Mouse (Mus musculus) C2C12 (cell line): Measurements from ENCODE around the gene Dennd2a.

ENCODE experiments used
- CEBPB ChIP-seq: IDR thresholded peaks from one replicate; pipeline ENCODE4 v1.6.1; 2011; ENCODE audit warnings: low read depth, mild to moderate bottlenecking, control low read depth, moderate library complexity
- CTCF ChIP-seq: IDR thresholded peaks from one replicate; pipeline ENCODE4 v1.5.1; 2011; ENCODE audit not compliant: control insufficient read depth, insufficient read depth, insufficient read length
- FOSL1 ChIP-seq: IDR thresholded peaks from one replicate; pipeline ENCODE4 v1.8.0; 2011; ENCODE audit warnings: mild to moderate bottlenecking, low read length; ENCODE audit not compliant: poor library complexity, insufficient read depth, severe bottlenecking
- MAX ChIP-seq: IDR thresholded peaks from one replicate; pipeline ENCODE4 v1.6.1; 2011; ENCODE audit warnings: mild to moderate bottlenecking, control low read depth
- MYOD1 ChIP-seq: IDR thresholded peaks from one replicate; pipeline ENCODE4 v1.6.1; 2011; ENCODE audit warnings: low read depth; ENCODE audit not compliant: control insufficient read depth, insufficient read length
- MYOG ChIP-seq: IDR thresholded peaks from one replicate; pipeline ENCODE4 v1.6.1; 2011; ENCODE audit not compliant: control insufficient read depth, insufficient read length; ENCODE audit errors: extremely low read depth
- USF1 ChIP-seq: IDR thresholded peaks from one replicate; pipeline ENCODE4 v1.6.1; 2011; ENCODE audit warnings: low read depth, mild to moderate bottlenecking, control low read depth, moderate library complexity

DNA sequence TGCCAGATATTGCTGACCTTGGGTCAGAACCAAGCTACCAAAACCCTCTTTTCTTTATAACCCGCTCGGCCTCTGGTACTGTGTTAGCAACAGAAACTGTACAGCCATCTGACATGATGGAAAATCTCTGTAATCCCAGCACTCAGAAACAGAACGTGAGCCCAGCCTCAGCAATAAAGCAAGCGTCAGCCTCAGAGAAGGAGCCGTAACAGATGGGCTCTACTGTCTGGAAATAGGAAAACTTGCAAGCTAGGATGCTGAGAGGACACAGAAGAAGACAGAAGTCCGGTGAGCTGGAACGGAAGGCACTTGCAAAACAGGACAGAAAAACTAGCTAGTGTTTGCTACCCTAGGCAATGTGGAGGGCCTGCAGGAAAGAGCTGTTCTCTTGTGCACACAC lies 12.2 kb downstream of the Dennd2a start:
- no peak for TF ChIP-seq MAX
- TF ChIP-seq CTCF: no peak
- TF ChIP-seq USF1: no peak
- TF ChIP-seq CEBPB: no peak
- TF ChIP-seq MYOG: no peak
- TF ChIP-seq MYOD1: no peak
- no peak for TF ChIP-seq FOSL1
